ENCODE assay signal across 28 mouse cellular contexts in the genomic region with DNA sequence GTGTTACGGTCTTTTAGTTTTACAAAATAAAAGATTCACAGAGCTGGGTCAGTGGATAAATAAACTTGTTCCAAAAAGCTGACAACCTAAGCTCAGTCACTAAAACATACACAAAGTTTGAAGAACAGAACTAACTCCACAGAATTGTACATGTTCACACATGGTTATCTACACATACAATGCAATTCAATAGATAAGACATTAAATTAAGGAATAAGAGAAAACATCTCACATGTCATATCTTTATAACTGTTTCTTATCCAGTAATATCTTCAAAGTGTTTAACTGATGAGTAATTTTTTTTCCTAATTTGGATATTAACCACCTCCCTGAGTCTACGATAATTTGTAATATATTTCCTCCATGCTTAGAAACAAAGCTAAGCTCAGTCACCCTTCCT.
"Had no signal": no experiment of that assay in that cellular context is flagged by ENCODE, and none has a peak within 500 bp of the region (broad histone marks: within the 10 kb centered on the region; RNA-seq: fewer than 3 reads in every experiment).

No protein-coding gene starts in this region.

- H3K27ac ChIP-seq: embryonic facial prominence, embryonic 10.5 days; embryonic facial prominence, embryonic 12.5 days; embryonic facial prominence, embryonic 13.5 days; embryonic facial prominence, embryonic 15.5 days; forebrain, embryonic 10.5 days; forebrain, embryonic 12.5 days; forebrain, embryonic 13.5 days; forebrain, embryonic 15.5 days; gastrocnemius, adult 2 months; heart, adult 2 months had no signal

- H3K4me3 ChIP-seq: embryonic facial prominence, embryonic 10.5 days; embryonic facial prominence, embryonic 12.5 days; embryonic facial prominence, embryonic 13.5 days; embryonic facial prominence, embryonic 15.5 days; erythroblast, embryonic 14.5 days; forebrain, embryonic 10.5 days; forebrain, embryonic 12.5 days; forebrain, embryonic 13.5 days; forebrain, embryonic 15.5 days; gastrocnemius, adult 2 months; heart, adult 2 months had no signal

- H3K36me3 ChIP-seq: embryonic facial prominence, embryonic 10.5 days; embryonic facial prominence, embryonic 12.5 days; embryonic facial prominence, embryonic 13.5 days; embryonic facial prominence, embryonic 15.5 days; forebrain, embryonic 10.5 days; forebrain, embryonic 12.5 days; forebrain, embryonic 15.5 days had no signal

- H3K27me3 ChIP-seq: embryonic facial prominence, embryonic 12.5 days; embryonic facial prominence, embryonic 13.5 days; embryonic facial prominence, embryonic 15.5 days; forebrain, embryonic 12.5 days; forebrain, embryonic 13.5 days; forebrain, embryonic 15.5 days had no signal

- H3K9ac ChIP-seq: embryonic facial prominence, embryonic 12.5 days; embryonic facial prominence, embryonic 13.5 days; embryonic facial prominence, embryonic 15.5 days; forebrain, embryonic 12.5 days; forebrain, embryonic 13.5 days; forebrain, embryonic 15.5 days; forebrain, postnatal 0 days had no signal

- H3K4me1 ChIP-seq: embryonic facial prominence, embryonic 12.5 days; embryonic facial prominence, embryonic 15.5 days; forebrain, embryonic 10.5 days; forebrain, embryonic 12.5 days; forebrain, embryonic 13.5 days; forebrain, embryonic 15.5 days had no signal

- ATAC-seq: forebrain, embryonic 13.5 days; forebrain, embryonic 14.5 days; forebrain, embryonic 15.5 days; forebrain, embryonic 16.5 days; forebrain, postnatal 0 days had no signal

- H3K9me3 ChIP-seq: embryonic facial prominence, embryonic 10.5 days; embryonic facial prominence, embryonic 12.5 days; embryonic facial prominence, embryonic 13.5 days; embryonic facial prominence, embryonic 15.5 days; forebrain, embryonic 10.5 days; forebrain, embryonic 12.5 days; forebrain, embryonic 13.5 days; forebrain, embryonic 15.5 days had no signal

- H3K4me2 ChIP-seq: embryonic facial prominence, embryonic 12.5 days; embryonic facial prominence, embryonic 13.5 days; embryonic facial prominence, embryonic 15.5 days; forebrain, embryonic 12.5 days; forebrain, embryonic 13.5 days; forebrain, embryonic 15.5 days had no signal

- DNase-seq: cerebellum, adult 8-10 months; cerebellum, adult 9-10 months; cerebellum, adult 9-11 months; cerebellum, postnatal 10 days; cerebellum, postnatal 14 days; cerebellum, postnatal 25 days; cerebellum, postnatal 36 days; embryo, embryonic 11 days; forebrain, postnatal 0 days; gastrocnemius, adult 2 months; gastrocnemius, postnatal 10 days; gastrocnemius, postnatal 14 days; gastrocnemius, postnatal 25 days; gastrocnemius, postnatal 36 days; heart, adult 11 months; heart, adult 18-20 months; heart, adult 2 months had no signal
